Mouse (Mus musculus) limb, embryonic 14.5 days (tissue): ENCODE results near the gene Fgf14. TPM values are rescaled to one million over a fixed set of nuclear protein-coding genes. Genes with fewer than 3 reads are reported as not detected.

Experiments
- ATAC-seq: fragments of 200-750 bp; cut with Nextera tagmentation; 2 replicates; pipeline ENCODE4 v1.8.0; 2017; ENCODE audit warnings: low read depth, moderate number of reproducible peaks, moderate TSS enrichment; ENCODE audit not compliant: low FRiP score
- DNase-seq: peaks from one replicate; pipeline ENCODE4 v3.0.0-alpha.2; 2015; ENCODE audit warnings: low spot score
- H3K27ac ChIP-seq: fragments of 300-500 bp; sonication (generic); replicated peaks from 2 replicates; pipeline ENCODE4 v1.5.1; 2014; ENCODE audit warnings: low read depth, mild to moderate bottlenecking, low read length, moderate library complexity, mixed read lengths
- H3K27me3 ChIP-seq: fragments of 300-500 bp; sonication (generic); 2 replicates; pipeline ENCODE4 v1.6.1; 2014; ENCODE audit warnings: low read length, mixed read lengths; ENCODE audit not compliant: control insufficient read depth, insufficient read depth
- H3K36me3 ChIP-seq: fragments of 300-500 bp; sonication (generic); 2 replicates; pipeline ENCODE4 v1.6.1; 2014; ENCODE audit warnings: mild to moderate bottlenecking, low read length, moderate library complexity, mixed read lengths; ENCODE audit not compliant: control insufficient read depth, insufficient read depth
- H3K4me1 ChIP-seq: fragments of 300-500 bp; sonication (generic); 2 replicates; pipeline ENCODE4 v1.6.1; 2014; ENCODE audit warnings: antibody characterized with exemption, low read length, mixed read lengths; ENCODE audit not compliant: control insufficient read depth, insufficient read depth
- H3K4me2 ChIP-seq: fragments of 300-500 bp; sonication (generic); replicated peaks from 2 replicates; pipeline ENCODE4 v1.6.1; 2014; ENCODE audit warnings: low read depth, mild to moderate bottlenecking, low read length, moderate library complexity; ENCODE audit not compliant: severe bottlenecking
- H3K4me3 ChIP-seq: fragments of 300-500 bp; sonication (generic); replicated peaks from 2 replicates; pipeline ENCODE4 v1.5.1; 2014; ENCODE audit warnings: low read length
- H3K9ac ChIP-seq: fragments of 300-500 bp; sonication (generic); 2 replicates; pipeline ENCODE4 v1.6.1; 2014; ENCODE audit warnings: mild to moderate bottlenecking, low read depth, low read length, moderate library complexity; ENCODE audit not compliant: severe bottlenecking
- H3K9me3 ChIP-seq: fragments of 300-500 bp; sonication (generic); 2 replicates; pipeline ENCODE4 v1.6.1; 2016; ENCODE audit warnings: low read length; ENCODE audit not compliant: control insufficient read depth
- POLR2A ChIP-seq: fragments of 200-500 bp; IDR thresholded peaks from 2 replicates; pipeline ENCODE4 v1.8.0; 2012; ENCODE audit warnings: inconsistent platforms, mild to moderate bottlenecking, moderate library complexity, borderline replicate concordance; ENCODE audit not compliant: insufficient read depth, insufficient read length; ENCODE audit errors: extremely low read depth
- WGBS: fragments of 180-500 bp; shearing (Covaris S2); extraction: QIAGEN DNeasy Blood & Tissue Kit; methylation state at CpG from one replicate; pipeline ENCODE4 v1.1.7; 2014; 5-methylcytosine and 5-hydroxymethylcytosine counted together
- polyA plus RNA-seq, 2 experiments: library from polyadenylated mRNA; depleted of rRNA in 1 of 2; stranded (reverse) in 1 of 2; unstranded in 1 of 2; fragments of >200 nt; fragmentation: Nextera tagmentation in 1 of 2; extraction: Ambion mirVana in 1 of 2; gene quantifications; 2 replicates each; pipeline versions ENCODE4 v1.2.1 to v1.2.3; 2012 to 2014

The Fgf14 gene
- polyA plus RNA-seq, 2 experiments = 0.18 to 0.73 TPM

DNA sequence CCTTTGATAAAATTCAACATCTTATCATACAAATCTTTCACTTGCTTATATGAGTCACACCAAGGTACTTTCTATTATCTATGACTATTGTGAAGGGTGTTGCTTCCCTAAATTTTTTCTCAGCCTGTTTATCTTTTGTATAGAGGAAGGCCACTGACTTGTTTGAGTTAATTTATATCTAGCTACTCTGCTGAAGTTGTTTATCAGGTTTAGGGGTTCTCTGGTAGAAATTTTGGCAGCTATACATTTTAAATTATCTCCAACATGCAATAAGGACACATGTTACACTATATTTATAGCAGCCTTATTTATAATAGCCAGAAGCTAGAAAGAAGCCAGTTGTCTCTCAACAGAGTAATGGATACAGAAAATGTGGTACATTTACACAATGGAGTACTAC is 389.9 kb downstream of the Fgf14 start:
- no peak for DNase-seq
- H3K9ac ChIP-seq = no peak overlapping the region
- H3K27ac ChIP-seq = no peak overlapping the region
- no peaks in the 10 kb centered on the region for H3K36me3 ChIP-seq
- H3K4me3 ChIP-seq = no peak overlapping the region
- H3K4me1 ChIP-seq = no peaks in the 10 kb centered on the region
- no peaks in the 10 kb centered on the region for H3K9me3 ChIP-seq
- no peak for TF ChIP-seq POLR2A
- ATAC-seq = no peak
- no peak overlapping the region for H3K4me2 ChIP-seq
- no peaks in the 10 kb centered on the region for H3K27me3 ChIP-seq

- H3K27ac ChIP-seq = no peak overlapping the region
- DNase-seq (no peak), ATAC-seq (no peak)
- no peaks in the 10 kb centered on the region for H3K27me3 ChIP-seq
- no peaks in the 10 kb centered on the region for H3K9me3 ChIP-seq
- H3K4me1 ChIP-seq = no peaks in the 10 kb centered on the region
- H3K36me3 ChIP-seq = no peaks in the 10 kb centered on the region
- H3K4me3 ChIP-seq = no peak overlapping the region
- H3K4me2 ChIP-seq = no peak overlapping the region
- no peak overlapping the region for H3K9ac ChIP-seq
- TF ChIP-seq POLR2A = no peak
These were observed 398.5 kb downstream of the Fgf14 start for GRCm38 (mm10) chr14:124278384-124278944.

- Histone ChIP-seq H3K27me3 (no peaks in the 10 kb centered on the region), H3K9ac (no peak overlapping the region), H3K27ac (no peak overlapping the region), H3K4me3 (no peak overlapping the region), H3K4me2 (no peak overlapping the region), H3K36me3 (no peaks in the 10 kb centered on the region), H3K4me1 (no peaks in the 10 kb centered on the region), H3K9me3 (no peaks in the 10 kb centered on the region)
- ATAC-seq (no peak), DNase-seq (no peak)
- TF ChIP-seq POLR2A = no peak
These were observed 409.9 kb downstream of the Fgf14 start for GRCm38 (mm10) chr14:124266977-124267376.

GRCm38 (mm10) chr14:124264541-124265059 is 412.3 kb downstream of the Fgf14 start:
- ATAC-seq (no peak), DNase-seq (no peak)
- no peaks in the 10 kb centered on the region for H3K4me1 ChIP-seq
- no peak overlapping the region for H3K4me2 ChIP-seq
- WGBS = 43% methylated on average over 2 of the region's 2 CpGs
- no peaks in the 10 kb centered on the region for H3K9me3 ChIP-seq
- H3K27ac ChIP-seq = no peak overlapping the region
- H3K36me3 ChIP-seq = no peaks in the 10 kb centered on the region
- no peak for TF ChIP-seq POLR2A
- H3K4me3 ChIP-seq = no peak overlapping the region
- no peak overlapping the region for H3K9ac ChIP-seq
- H3K27me3 ChIP-seq = no peaks in the 10 kb centered on the region

DNA sequence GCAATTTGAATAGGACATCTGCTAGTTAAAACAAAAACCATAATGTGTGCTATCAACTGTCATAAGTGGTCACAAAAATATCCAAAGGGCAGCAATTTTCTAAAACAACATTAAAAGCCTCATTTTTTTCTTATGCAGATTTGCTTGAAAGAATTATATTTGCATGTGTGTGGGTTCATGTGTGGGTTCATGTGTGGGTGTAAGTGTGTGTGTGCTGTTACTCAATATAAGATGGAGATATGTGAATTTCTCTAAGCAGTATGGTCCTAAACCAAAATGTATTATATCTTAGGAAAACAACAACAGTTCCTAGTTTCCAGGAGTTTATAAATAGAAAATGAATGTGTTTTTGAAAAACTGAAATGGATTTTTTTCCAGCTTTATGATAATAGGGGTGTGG is 413.7 kb downstream of the Fgf14 start:
- H3K9me3 ChIP-seq = no peaks in the 10 kb centered on the region
- no peaks in the 10 kb centered on the region for H3K36me3 ChIP-seq
- H3K4me2 ChIP-seq = no peak overlapping the region
- no peak overlapping the region for H3K4me3 ChIP-seq
- H3K9ac ChIP-seq = no peak overlapping the region
- DNase-seq (no peak), ATAC-seq (no peak)
- H3K27me3 ChIP-seq = no peaks in the 10 kb centered on the region
- TF ChIP-seq POLR2A = no peak
- H3K27ac ChIP-seq = no peak overlapping the region
- H3K4me1 ChIP-seq = no peaks in the 10 kb centered on the region

- Histone ChIP-seq H3K4me1 (no peaks in the 10 kb centered on the region), H3K4me2 (no peak overlapping the region), H3K27me3 (no peaks in the 10 kb centered on the region), H3K9me3 (no peaks in the 10 kb centered on the region), H3K27ac (no peak overlapping the region), H3K4me3 (no peak overlapping the region), H3K36me3 (no peaks in the 10 kb centered on the region), H3K9ac (no peak overlapping the region)
- no peak for TF ChIP-seq POLR2A
- WGBS = 59% methylated on average over 1 of the region's 1 CpGs
- no peak for ATAC-seq
- DNase-seq = no peak
These were observed 429.4 kb downstream of the Fgf14 start for GRCm38 (mm10) chr14:124247517-124247916.
